Mouse (Mus musculus) colon, adult 2 months (tissue): ENCODE data around the gene Sbk3. TPM values are rescaled to one million over a fixed set of nuclear protein-coding genes. Genes with fewer than 3 reads are reported as not detected.

Experiments
- polyA plus RNA-seq: library from polyadenylated mRNA; depleted of rRNA; stranded (reverse); fragments of >200 nt; gene quantifications from 2 replicates; pipeline ENCODE4 v1.2.3, GENCODE M21; 2012; rRNA removed

Gene Sbk3
- 0.28 TPM in 1 of 2 replicates, not detected in the other for polyA plus RNA-seq

DNA sequence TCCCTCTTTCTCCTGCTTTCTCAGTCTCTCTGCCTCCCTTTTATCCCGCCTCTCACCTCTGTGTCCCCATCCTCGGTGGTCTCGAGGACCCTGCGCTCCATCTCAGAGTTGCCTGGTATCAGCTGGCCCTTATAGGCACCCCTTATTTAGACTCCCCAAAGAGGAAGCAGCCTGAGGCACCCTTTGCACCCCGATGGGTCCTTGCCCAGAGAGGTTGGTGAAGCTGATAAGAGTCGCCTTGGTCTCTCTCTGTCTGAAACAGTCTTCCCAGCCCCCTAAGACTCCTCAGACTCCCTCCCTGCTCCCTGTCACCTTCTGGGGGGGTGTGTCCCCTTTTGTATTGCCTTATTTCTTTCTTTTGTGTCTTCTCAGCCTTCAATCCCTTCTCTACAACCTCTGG is at the start of gene Sbk3:
Gene Sbk3, minus strand, starts transcription at position 101 of the 400 bp plus-strand sequence.

GRCm38 (mm10) chr7:5020000-5020681 is 49.2 kb upstream of the Sbk3 start, which contains the start of the genes Zfp865 and Ccdc106:
Zfp865 (plus strand) TSS chr7:5020376.
Ccdc106 (plus strand) TSS chr7:5020553.

GRCm38 (mm10) chr7:5015118-5016001 is 44.4 kb upstream of the Sbk3 start, which contains the start of gene Gm44973:
Gm44973 (plus strand) TSS chr7:5015496.

GRCm38 (mm10) chr7:5014251-5015117 is 43.5 kb upstream of the Sbk3 start, which contains the start of the genes Zfp524 and Fiz1:
Zfp524 (plus strand) TSS chr7:5014415.
Fiz1 (minus strand) TSS chr7:5014697.

DNA sequence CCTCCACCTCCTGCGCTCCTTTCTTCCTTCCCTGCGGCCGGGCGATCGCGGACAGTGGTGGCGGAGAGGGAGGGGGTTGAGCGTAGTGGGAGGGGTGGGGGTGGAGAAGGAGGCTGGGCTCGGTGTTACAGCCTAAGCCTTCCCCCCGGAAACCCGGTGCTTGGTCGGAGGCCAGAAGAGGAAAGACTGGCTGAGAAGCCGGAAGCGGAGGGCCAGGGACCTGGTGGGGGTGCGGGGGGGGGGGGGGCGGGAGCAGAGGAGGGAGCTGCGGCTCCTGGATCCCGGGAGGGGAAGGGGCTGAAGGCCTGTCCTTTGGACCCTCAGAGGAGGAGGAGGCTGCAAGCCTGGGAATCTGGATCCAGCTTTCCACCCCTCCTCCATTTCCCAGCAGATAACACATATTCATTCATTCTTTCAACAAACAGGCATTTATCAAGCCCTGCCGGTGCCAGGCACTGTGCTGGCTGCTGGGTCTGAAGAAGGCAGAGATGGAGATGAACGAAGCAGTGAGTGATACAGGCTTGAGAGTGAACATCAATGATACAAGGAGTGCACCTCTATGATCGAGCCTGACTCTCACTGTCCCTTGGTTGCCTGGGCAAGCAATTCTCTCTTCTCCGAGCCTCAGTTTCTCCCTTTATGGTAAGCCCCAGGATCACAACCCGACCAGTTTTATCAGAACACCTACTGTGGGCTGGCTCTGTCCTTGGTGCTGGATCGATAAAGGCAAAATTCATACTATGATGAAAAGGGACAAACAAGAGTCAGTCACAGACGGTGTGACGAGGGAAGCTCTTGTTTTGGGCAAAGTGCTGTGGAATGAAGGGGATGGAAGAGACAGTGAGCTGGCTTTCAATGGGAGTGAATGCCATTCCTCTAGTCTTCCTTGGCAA is 25.3 kb upstream of the Sbk3 start, which contains the start of gene Zfp579:
Gene Zfp579, minus strand, starts transcription at position 156 of the 893 bp plus-strand sequence.

DNA sequence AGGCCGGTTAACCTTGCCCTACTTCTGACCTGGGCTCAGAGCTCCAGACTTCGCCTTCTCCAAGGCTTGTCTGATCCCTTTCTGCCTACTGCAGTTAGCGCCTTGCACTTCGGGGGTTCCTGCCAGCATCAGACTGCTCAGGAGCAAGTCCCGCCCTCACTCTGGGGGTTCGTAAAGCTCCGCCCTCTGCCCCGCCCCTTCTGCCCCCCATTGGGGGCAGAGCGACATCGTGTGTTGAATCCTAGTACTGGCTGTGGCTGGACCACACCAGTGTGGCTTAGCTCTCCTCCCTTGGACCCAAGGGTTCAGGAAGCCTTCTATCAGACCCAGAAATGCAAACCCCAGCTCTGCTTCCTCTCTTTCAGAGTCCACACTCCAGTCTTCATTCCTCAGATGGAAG is 6.7 kb downstream of the Sbk3 start, which contains the start of gene Sbk2:
Gene Sbk2, minus strand, starts transcription at position 135 of the 400 bp plus-strand sequence.

DNA sequence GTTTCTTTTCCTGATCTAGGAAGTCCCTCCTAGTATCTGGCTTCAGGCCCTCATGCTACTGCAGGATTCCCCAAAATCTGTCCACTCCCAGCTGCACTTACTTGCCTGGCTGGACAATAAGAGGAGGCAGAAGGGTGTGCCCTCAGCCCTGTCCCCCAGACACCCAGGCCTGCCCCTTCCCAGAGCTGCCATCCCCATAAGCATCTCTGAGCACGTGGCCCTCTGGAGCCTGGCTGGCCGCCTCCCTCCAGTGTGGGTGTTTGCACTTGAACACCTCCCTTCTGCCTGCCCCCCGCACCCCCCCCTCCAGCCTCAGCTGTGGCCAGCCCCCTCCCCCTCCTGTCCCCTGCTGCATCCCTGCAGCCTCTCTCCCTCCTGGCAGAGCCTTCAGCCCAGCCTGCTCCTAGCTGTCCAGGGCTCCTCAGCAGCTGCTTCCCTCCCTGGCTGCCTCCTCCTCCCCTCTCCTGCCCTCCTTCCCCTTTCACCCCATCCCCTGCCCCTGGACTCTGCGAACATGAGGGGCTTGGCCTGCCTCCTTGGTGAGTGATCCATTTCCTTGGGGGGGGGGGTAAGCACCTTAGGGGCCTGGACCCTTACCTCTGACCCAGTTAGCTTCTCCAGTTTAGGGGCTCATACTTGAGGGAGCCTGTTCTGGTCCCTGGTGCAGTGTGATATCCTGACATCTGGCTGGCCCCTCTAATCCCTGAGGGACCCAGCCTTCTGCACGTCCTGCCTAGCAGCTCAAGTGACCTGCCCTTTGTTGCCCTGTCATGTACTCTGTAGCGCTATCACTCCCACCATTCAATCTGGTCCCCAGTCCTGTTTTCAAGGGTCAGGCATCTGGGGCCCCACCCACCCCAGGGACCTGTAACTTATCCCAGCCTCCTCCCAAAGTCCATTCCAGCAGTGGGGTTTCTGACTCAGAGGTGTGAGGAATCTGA is 45.3 kb downstream of the Sbk3 start, which contains the start of gene Ssc5d:
Gene Ssc5d, plus strand, starts transcription at position 345 of the 941 bp plus-strand sequence.

GRCm38 (mm10) chr7:4921824-4922482 is 49.0 kb downstream of the Sbk3 start, which contains the start of gene Nat14:
Nat14 (plus strand) TSS chr7:4922028.

Other genes with a start within 250 kb of the Sbk3 start
- 21.0 and 24.9 TPM in 2 replicates for gene Tmem150b, start 245.9 kb downstream of the Sbk3 start, polyA plus RNA-seq
- gene Kmt5c, start 231.1 kb downstream of the Sbk3 start, polyA plus RNA-seq = 187 and 215 TPM in 2 replicates
- gene Cox6b2, start 218.1 kb downstream of the Sbk3 start, polyA plus RNA-seq = 22.5 and 40.9 TPM in 2 replicates
- not detected in 2 replicates for gene Fam71e2, start 199.9 kb downstream of the Sbk3 start, polyA plus RNA-seq
- gene Il11, start 188.3 kb downstream of the Sbk3 start, polyA plus RNA-seq = 0.90 and 1.0 TPM in 2 replicates
- gene Tmem190, start 188.2 kb downstream of the Sbk3 start, polyA plus RNA-seq = not detected in 2 replicates
- 227 and 263 TPM in 2 replicates for gene Tmem238, start 181.5 kb downstream of the Sbk3 start, polyA plus RNA-seq
- 405 and 513 TPM in 2 replicates for gene Rpl28, start 178.3 kb downstream of the Sbk3 start, polyA plus RNA-seq
- gene Ube2s, start 158.6 kb downstream of the Sbk3 start, polyA plus RNA-seq = 143 and 257 TPM in 2 replicates
- 2.0 and 2.8 TPM in 2 replicates for gene Shisa7, start 126.5 kb downstream of the Sbk3 start, polyA plus RNA-seq
- 40.8 and 52.6 TPM in 2 replicates for gene Isoc2b, start 100.9 kb downstream of the Sbk3 start, polyA plus RNA-seq
- gene Isoc2a, start 94.0 kb downstream of the Sbk3 start, polyA plus RNA-seq = 18.6 and 21.4 TPM in 2 replicates
- 0.08 TPM in 1 of 2 replicates, not detected in the other for gene Gm36210, start 64.7 kb downstream of the Sbk3 start, polyA plus RNA-seq
- 31.6 and 31.7 TPM in 2 replicates for gene Zfp628, start 56.0 kb downstream of the Sbk3 start, polyA plus RNA-seq
- 16.0 and 18.1 TPM in 2 replicates for gene Nat14, start 49.1 kb downstream of the Sbk3 start, polyA plus RNA-seq
- gene Ssc5d, start 45.4 kb downstream of the Sbk3 start, polyA plus RNA-seq = 12.0 and 12.4 TPM in 2 replicates
- 0.09 and 0.30 TPM in 2 replicates for gene Sbk2, start 6.8 kb downstream of the Sbk3 start, polyA plus RNA-seq
- 60.1 and 63.9 TPM in 2 replicates for gene Zfp579, start 25.0 kb upstream of the Sbk3 start, polyA plus RNA-seq
- gene Zfp524, start 43.2 kb upstream of the Sbk3 start, polyA plus RNA-seq = 58.6 and 61.0 TPM in 2 replicates
- gene Fiz1, start 43.5 kb upstream of the Sbk3 start, polyA plus RNA-seq = 35.6 and 36.3 TPM in 2 replicates
- gene Gm44973, start 44.3 kb upstream of the Sbk3 start, polyA plus RNA-seq = 0.35 TPM in 1 of 2 replicates, not detected in the other
- gene Zfp865, start 49.2 kb upstream of the Sbk3 start, polyA plus RNA-seq = 37.3 and 43.2 TPM in 2 replicates
- 3.0 and 3.6 TPM in 2 replicates for gene Ccdc106, start 49.4 kb upstream of the Sbk3 start, polyA plus RNA-seq
- gene 4632433K11Rik, start 63.0 kb upstream of the Sbk3 start, polyA plus RNA-seq = not detected in 2 replicates
- 6.4 and 8.7 TPM in 2 replicates for gene Zfp784, start 67.3 kb upstream of the Sbk3 start, polyA plus RNA-seq
- 15.7 and 17.3 TPM in 2 replicates for gene Zfp580, start 80.4 kb upstream of the Sbk3 start, polyA plus RNA-seq
- 136 and 150 TPM in 2 replicates for gene U2af2, start 91.0 kb upstream of the Sbk3 start, polyA plus RNA-seq
- 351 and 358 TPM in 2 replicates for gene Epn1, start 109.1 kb upstream of the Sbk3 start, polyA plus RNA-seq
- not detected in 2 replicates for gene Rfpl4, start 145.8 kb upstream of the Sbk3 start, polyA plus RNA-seq
- 0.22 and 0.27 TPM in 2 replicates for gene Rasl2-9, start 154.8 kb upstream of the Sbk3 start, polyA plus RNA-seq
- gene Vmn1r55, start 178.5 kb upstream of the Sbk3 start, polyA plus RNA-seq = not detected in 2 replicates
- not detected in 2 replicates for gene Vmn1r56, start 225.6 kb upstream of the Sbk3 start, polyA plus RNA-seq
- not detected in 2 replicates for gene Vmn1r57, start 247.3 kb upstream of the Sbk3 start, polyA plus RNA-seq